Mouse (Mus musculus) liver, adult 2 months (tissue): ENCODE results near the gene Npas2. TPM values are rescaled to one million over a fixed set of nuclear protein-coding genes. Genes with fewer than 3 reads are reported as not detected.

ENCODE experiments used
- DNase-seq: peaks from one replicate; pipeline ENCODE4 v3.0.0-alpha.2; 2011; ENCODE audit warnings: low read depth, low spot score; ENCODE audit errors: extremely low read depth
- H3K27ac ChIP-seq: fragments of 200-500 bp; replicated peaks from 2 replicates; pipeline ENCODE4 v1.5.1; 2012; ENCODE audit warnings: low read depth, mild to moderate bottlenecking, control low read depth, inconsistent platforms, low read length; ENCODE audit not compliant: insufficient read depth
- H3K27me3 ChIP-seq: fragments of 200-500 bp; 2 replicates; pipeline ENCODE4 v1.6.1; 2012; ENCODE audit warnings: mild to moderate bottlenecking, moderate library complexity, low read length, inconsistent platforms; ENCODE audit not compliant: control insufficient read depth, insufficient read depth
- H3K36me3 ChIP-seq: fragments of 200-500 bp; 2 replicates; pipeline ENCODE4 v1.6.1; 2012; ENCODE audit warnings: low read length, inconsistent platforms; ENCODE audit not compliant: control insufficient read depth, insufficient read depth
- H3K4me1 ChIP-seq: fragments of 200-500 bp; 2 replicates; pipeline ENCODE4 v1.6.1; 2011; ENCODE audit warnings: low read length; ENCODE audit not compliant: control insufficient read depth, insufficient read depth
- H3K4me3 ChIP-seq: fragments of 200-500 bp; 2 replicates; pipeline ENCODE4 v1.5.1; 2011; ENCODE audit warnings: low read depth, mild to moderate bottlenecking, control low read depth, low read length, moderate library complexity; ENCODE audit not compliant: insufficient read depth
- H3K79me2 ChIP-seq: fragments of 200-500 bp; 2 replicates; pipeline ENCODE4 v1.6.1; 2012; ENCODE audit warnings: inconsistent platforms, mild to moderate bottlenecking, low read length, moderate library complexity; ENCODE audit not compliant: control insufficient read depth, insufficient read depth
- H3K9ac ChIP-seq: fragments of 200-500 bp; 2 replicates; pipeline ENCODE4 v1.6.1; 2012; ENCODE audit warnings: low read depth, mild to moderate bottlenecking, control low read depth, inconsistent platforms, low read length
- CTCF ChIP-seq: fragments of 200-500 bp; IDR thresholded peaks from 2 replicates; pipeline ENCODE4 v1.5.1; 2011; ENCODE audit warnings: low read depth, low read length, control low read depth
- POLR2A ChIP-seq: fragments of 200-500 bp; IDR thresholded peaks from 2 replicates; pipeline ENCODE4 v1.6.1; 2011; ENCODE audit warnings: low read length, control low read depth; ENCODE audit not compliant: insufficient read depth; ENCODE audit errors: extremely low read depth
- WGBS: fragments of 180-500 bp; shearing (Covaris S2); methylation state at CpG from one replicate; pipeline ENCODE4 v1.1.7; 2018; 5-methylcytosine and 5-hydroxymethylcytosine counted together
- polyA plus RNA-seq: library from polyadenylated mRNA; depleted of rRNA; stranded (reverse); fragments of >200 nt; gene quantifications from 2 replicates; pipeline ENCODE4 v1.2.3, GENCODE M21; 2012
- total RNA-seq: library from RNA; depleted of rRNA; stranded (reverse); fragments of >200 nt; gene quantifications from 2 replicates; pipeline ENCODE4 v1.2.3, GENCODE M21; 2014

Gene Npas2
- total and polyA plus RNA-seq, 2 experiments = 3.7 TPM; not detected in 1

DNA sequence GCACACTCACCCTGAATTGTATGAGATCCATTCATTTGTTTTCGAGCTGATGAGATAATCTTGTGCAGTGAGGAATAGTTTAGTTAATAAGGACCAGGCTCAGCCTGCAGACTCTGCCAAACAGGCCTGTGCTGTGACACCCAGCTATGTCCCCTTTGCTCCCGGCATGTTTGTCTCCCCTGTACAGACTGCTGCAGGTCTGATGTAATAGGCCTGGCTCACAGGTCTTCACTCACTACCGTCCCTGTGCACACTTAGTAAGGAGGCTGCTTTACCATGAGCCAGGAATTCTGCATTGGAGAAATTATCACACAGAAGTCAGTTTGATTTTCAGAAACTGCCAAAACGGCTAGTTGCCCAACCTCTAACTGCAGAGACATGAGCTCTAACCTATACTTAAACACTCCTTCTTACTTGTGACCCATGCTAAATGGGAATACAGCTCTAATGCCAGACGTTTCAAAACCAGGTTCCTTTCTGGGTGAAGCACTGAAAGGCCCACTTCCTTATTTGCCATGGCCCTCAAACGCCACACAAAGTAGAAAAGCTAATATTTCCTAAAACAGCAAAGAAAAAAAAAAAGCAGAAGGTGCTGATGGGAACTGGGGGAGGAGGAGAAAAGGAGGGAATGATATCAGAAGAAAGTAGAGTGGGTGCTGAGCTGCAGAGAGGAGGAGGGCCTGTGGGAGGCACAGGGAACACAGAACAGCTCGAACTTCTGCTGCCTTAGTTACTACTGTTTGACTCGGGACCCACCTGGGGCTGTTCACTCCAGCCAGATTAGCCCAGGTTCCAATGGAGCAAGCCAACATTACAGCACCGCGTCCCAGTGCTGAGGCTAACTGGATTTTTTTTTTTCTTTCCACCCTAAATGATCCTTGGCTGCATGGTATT lies 120.1 kb downstream of the Npas2 start:
- 45% methylated on average over 10 of the region's 10 CpGs for WGBS
- Histone ChIP-seq H3K27me3 (no peaks in the 10 kb centered on the region), H3K79me2 (no peaks in the 10 kb centered on the region), H3K9ac (no peak overlapping the region), H3K36me3 (no peaks in the 10 kb centered on the region), H3K4me1 (peaks cover 15% of the 10 kb centered on the region), H3K4me3 (no peak overlapping the region), H3K27ac (no peak overlapping the region)
- TF ChIP-seq POLR2A (no peak), CTCF (no peak)
- peak; percentile 83 for DNase-seq

DNA sequence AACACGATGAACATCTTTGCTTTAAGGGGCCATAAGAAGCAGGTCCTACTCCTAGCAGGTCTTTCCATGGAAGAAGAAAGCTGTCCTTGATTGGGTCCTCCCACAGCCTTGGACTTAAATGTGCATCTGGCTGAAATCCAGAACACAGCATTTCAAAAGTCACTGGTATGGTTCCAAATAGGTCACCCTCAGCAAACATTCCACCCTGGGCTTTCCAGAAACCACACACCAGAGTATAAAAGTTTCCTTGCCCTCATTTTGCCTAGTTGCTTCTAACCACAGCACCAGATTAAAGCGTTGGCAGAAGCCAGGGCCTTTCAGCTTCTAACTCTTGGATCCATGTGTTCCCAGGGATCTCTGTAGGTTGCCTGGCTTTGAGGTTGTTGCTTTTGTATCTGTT lies 124.4 kb downstream of the Npas2 start:
- H3K4me1 ChIP-seq = peaks cover 15% of the 10 kb centered on the region
- H3K27ac ChIP-seq = no peak overlapping the region
- no peaks in the 10 kb centered on the region for H3K27me3 ChIP-seq
- H3K9ac ChIP-seq = no peak overlapping the region
- H3K79me2 ChIP-seq = no peaks in the 10 kb centered on the region
- DNase-seq = peak; percentile 81
- no peak for TF ChIP-seq CTCF
- no peak for TF ChIP-seq POLR2A
- H3K4me3 ChIP-seq = no peak overlapping the region
- WGBS = 41% methylated on average over 2 of the region's 2 CpGs
- no peaks in the 10 kb centered on the region for H3K36me3 ChIP-seq

DNA sequence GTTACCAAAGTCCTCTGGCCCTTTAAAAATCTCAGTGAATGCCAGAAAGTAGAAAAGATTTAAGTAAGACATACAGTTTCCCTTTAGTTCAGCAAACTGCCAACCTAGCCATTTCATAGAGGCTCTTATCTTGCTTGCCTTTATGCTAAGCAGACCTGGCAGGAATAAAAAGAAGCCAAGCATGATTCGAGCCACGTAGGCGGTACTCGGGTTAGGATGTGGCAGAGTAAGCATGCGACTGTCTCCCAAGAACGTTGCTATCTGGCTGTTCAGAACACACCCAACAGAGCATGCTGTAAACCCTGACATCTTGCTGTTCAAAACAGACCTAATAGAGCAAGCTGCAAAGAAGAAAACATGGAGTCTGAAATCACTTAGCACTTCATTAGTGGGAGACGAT lies 125.3 kb downstream of the Npas2 start:
- no peak overlapping the region for H3K9ac ChIP-seq
- WGBS = 82% methylated on average over 7 of the region's 7 CpGs
- no peak overlapping the region for H3K27ac ChIP-seq
- no peak for DNase-seq
- no peaks in the 10 kb centered on the region for H3K79me2 ChIP-seq
- TF ChIP-seq CTCF = no peak
- TF ChIP-seq POLR2A = no peak
- no peak overlapping the region for H3K4me3 ChIP-seq
- H3K4me1 ChIP-seq = peaks cover 10% of the 10 kb centered on the region
- no peaks in the 10 kb centered on the region for H3K36me3 ChIP-seq
- H3K27me3 ChIP-seq = no peaks in the 10 kb centered on the region

DNA sequence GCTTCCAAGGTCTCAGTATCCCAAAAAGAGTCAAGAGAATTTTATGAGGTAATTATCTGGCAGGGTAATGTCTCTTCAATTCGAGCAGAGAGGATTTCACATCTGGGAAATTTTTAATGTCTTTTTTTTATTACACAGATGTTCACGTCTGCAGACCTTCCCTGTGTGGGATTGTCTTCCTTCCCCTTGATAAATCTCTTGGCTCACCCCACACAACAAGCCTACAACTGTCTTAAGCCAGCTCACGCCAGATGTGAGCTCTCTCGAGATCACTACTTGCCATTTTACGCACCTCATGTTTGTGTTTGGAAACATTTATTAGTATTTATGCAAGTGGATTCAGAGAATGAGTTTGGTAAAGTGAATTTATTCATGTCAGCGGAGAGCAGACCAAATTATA lies 128.4 kb downstream of the Npas2 start:
- H3K27ac ChIP-seq = no peak overlapping the region
- peaks cover 14% of the 10 kb centered on the region for H3K4me1 ChIP-seq
- H3K4me3 ChIP-seq = no peak overlapping the region
- no peak for DNase-seq
- TF ChIP-seq CTCF (no peak), POLR2A (no peak)
- 86% methylated on average over 6 of the region's 6 CpGs for WGBS
- no peaks in the 10 kb centered on the region for H3K27me3 ChIP-seq
- H3K79me2 ChIP-seq = no peaks in the 10 kb centered on the region
- H3K36me3 ChIP-seq = no peaks in the 10 kb centered on the region
- H3K9ac ChIP-seq = no peak overlapping the region

DNA sequence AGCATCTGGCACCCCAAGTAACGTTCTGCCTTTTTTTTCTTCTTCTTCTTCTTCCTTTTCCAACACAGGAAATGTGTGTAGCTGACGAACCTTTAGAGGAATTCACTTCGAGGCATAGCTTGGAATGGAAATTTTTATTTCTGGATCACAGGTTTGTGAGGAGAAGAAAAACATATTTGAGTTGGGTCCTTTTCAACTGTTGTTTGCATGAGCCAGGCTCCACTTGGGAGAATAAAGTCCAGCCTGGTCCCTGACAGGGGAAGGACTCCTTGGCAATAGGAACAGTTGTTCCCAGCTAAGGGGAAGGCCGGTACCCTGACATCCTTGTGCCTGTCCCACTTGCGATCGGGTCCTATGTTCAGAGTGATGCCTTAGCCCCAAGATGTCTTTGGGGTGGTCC lies 131.7 kb downstream of the Npas2 start:
- Histone ChIP-seq H3K9ac (no peak overlapping the region), H3K27me3 (no peaks in the 10 kb centered on the region), H3K79me2 (no peaks in the 10 kb centered on the region), H3K4me1 (peaks cover 4% of the 10 kb centered on the region; the same call in 1 of the 2 replicates), H3K4me3 (no peak overlapping the region), H3K36me3 (no peaks in the 10 kb centered on the region), H3K27ac (no peak overlapping the region)
- no peak for TF ChIP-seq CTCF
- no peak for TF ChIP-seq POLR2A
- DNase-seq = peak; percentile 82
- 40% methylated on average over 6 of the region's 6 CpGs for WGBS

DNA sequence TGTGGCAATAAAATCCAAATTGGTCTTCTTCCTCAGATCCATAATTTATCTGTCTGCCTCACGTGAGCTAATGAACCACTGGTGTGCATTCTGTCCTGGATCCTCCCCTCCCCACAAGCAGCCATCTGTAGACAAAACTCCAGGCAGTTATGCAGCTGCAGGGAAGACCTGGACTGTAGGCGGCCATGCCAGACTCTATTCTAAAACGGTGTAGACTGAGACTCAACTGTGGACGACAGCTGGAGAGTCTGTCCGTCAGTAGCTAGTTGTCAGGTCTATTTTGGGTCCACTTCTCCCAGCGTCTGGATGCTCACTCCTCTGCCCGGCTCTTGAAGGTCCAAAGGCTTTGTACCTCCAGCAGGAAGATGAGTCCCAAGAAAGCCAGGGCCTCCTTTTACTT lies 134.0 kb downstream of the Npas2 start:
- no peak for DNase-seq
- no peaks in the 10 kb centered on the region for H3K79me2 ChIP-seq
- no peak overlapping the region for H3K4me3 ChIP-seq
- H3K9ac ChIP-seq = no peak overlapping the region
- H3K27me3 ChIP-seq = no peaks in the 10 kb centered on the region
- TF ChIP-seq POLR2A (no peak), CTCF (no peak)
- no peaks in the 10 kb centered on the region for H3K36me3 ChIP-seq
- no peak overlapping the region for H3K27ac ChIP-seq
- peaks cover 4% of the 10 kb centered on the region; the same call in 1 of the 2 replicates for H3K4me1 ChIP-seq
- WGBS = 94% methylated on average over 7 of the region's 7 CpGs
